Mouse (Mus musculus) neural tube, embryonic 14.5 days (tissue): ENCODE results near the gene Rpp30. TPM values are rescaled to one million over a fixed set of nuclear protein-coding genes. Genes with fewer than 3 reads are reported as not detected.

Source experiments
- ATAC-seq: fragments of 200-750 bp; cut with Nextera tagmentation; 2 replicates; pipeline ENCODE4 v1.8.0; 2017; ENCODE audit warnings: low read depth, mild to moderate bottlenecking, moderate TSS enrichment, moderate library complexity
- H3K27ac ChIP-seq: fragments of 300-500 bp; sonication (generic); 2 replicates; pipeline ENCODE4 v1.5.1; 2014; ENCODE audit warnings: low read depth, mild to moderate bottlenecking, control low read depth, low read length, moderate library complexity, mixed read lengths
- H3K27me3 ChIP-seq: fragments of 300-500 bp; sonication (generic); 2 replicates; pipeline ENCODE4 v1.6.1; 2014; ENCODE audit warnings: low read length; ENCODE audit not compliant: control insufficient read depth, insufficient read depth
- H3K36me3 ChIP-seq: fragments of 300-500 bp; sonication (generic); 2 replicates; pipeline ENCODE4 v1.6.1; 2014; ENCODE audit warnings: low read length, mixed read lengths; ENCODE audit not compliant: control insufficient read depth, insufficient read depth
- H3K4me1 ChIP-seq: fragments of 300-500 bp; sonication (generic); 2 replicates; pipeline ENCODE4 v1.6.1; 2014; ENCODE audit warnings: low read length; ENCODE audit not compliant: control insufficient read depth, insufficient read depth
- H3K4me2 ChIP-seq: fragments of 300-500 bp; sonication (generic); 2 replicates; pipeline ENCODE4 v1.6.1; 2014; ENCODE audit warnings: mild to moderate bottlenecking, low read depth, low read length, control low read depth
- H3K4me3 ChIP-seq: fragments of 300-500 bp; sonication (generic); 2 replicates; pipeline ENCODE4 v1.5.1; 2014; ENCODE audit warnings: low read depth, low read length, control low read depth, mixed read lengths
- H3K9ac ChIP-seq: fragments of 300-500 bp; sonication (generic); replicated peaks from 2 replicates; pipeline ENCODE4 v1.6.1; 2014; ENCODE audit warnings: low read depth, mild to moderate bottlenecking, control low read depth, low read length, mixed read lengths
- H3K9me3 ChIP-seq: fragments of 300-500 bp; sonication (generic); 2 replicates; pipeline ENCODE4 v1.6.1; 2016; ENCODE audit warnings: low read length; ENCODE audit not compliant: control insufficient read depth
- WGBS: fragments of 180-500 bp; shearing (Covaris S2); extraction: QIAGEN DNeasy Blood & Tissue Kit; methylation state at CpG from one replicate; pipeline ENCODE4 v1.1.7; 2014; 5-methylcytosine and 5-hydroxymethylcytosine counted together
- polyA plus RNA-seq: library from polyadenylated mRNA; unstranded; fragments of >200 nt; fragmentation: Nextera tagmentation; extraction: Ambion mirVana; gene quantifications from 2 replicates; pipeline ENCODE4 v1.2.1, GENCODE M21; 2014

The Rpp30 gene
- polyA plus RNA-seq, 1 experiment from 2014 or later: 73.8 TPM

- ATAC-seq: no peak
- 80% methylated on average over 14 of the region's 14 CpGs for WGBS
- Histone ChIP-seq H3K4me3 (no peak within 1 kb of the TSS), H3K4me2 (no peak within 1 kb of the TSS), H3K36me3 (no peaks in the 10 kb centered on the region), H3K9ac (no peak within 1 kb of the TSS), H3K27me3 (no peaks in the 10 kb centered on the region), H3K27ac (no peak within 1 kb of the TSS), H3K4me1 (no peaks in the 10 kb centered on the region), H3K9me3 (peaks cover 4% of the 10 kb centered on the region; the same call in 1 of the 2 replicates)
These were observed 36.4 kb downstream of the Rpp30 start, which contains the start of gene Ankrd1 for GRCm38 (mm10) chr19:36119783-36120471. Gene Ankrd1, minus strand, starts transcription at chr19:36120099.

- no peak for ATAC-seq
- no peaks in the 10 kb centered on the region for H3K36me3 ChIP-seq
- no peaks in the 10 kb centered on the region for H3K4me1 ChIP-seq
- no peak overlapping the region for H3K27ac ChIP-seq
- peaks cover 4% of the 10 kb centered on the region; the same call in 1 of the 2 replicates for H3K9me3 ChIP-seq
- no peak overlapping the region for H3K4me3 ChIP-seq
- H3K9ac ChIP-seq: no peak overlapping the region
- H3K4me2 ChIP-seq: no peak overlapping the region
- H3K27me3 ChIP-seq: no peaks in the 10 kb centered on the region
- 70% methylated on average over 1 of the region's 1 CpGs for WGBS
These were observed 40.7 kb downstream of the Rpp30 start for GRCm38 (mm10) chr19:36124203-36124602.

GRCm38 (mm10) chr19:36128440-36128839, 44.9 kb downstream of the Rpp30 start:
- no peak overlapping the region for H3K4me2 ChIP-seq
- H3K4me1 ChIP-seq: no peaks in the 10 kb centered on the region
- no peaks in the 10 kb centered on the region for H3K27me3 ChIP-seq
- H3K27ac ChIP-seq: no peak overlapping the region
- no peak for ATAC-seq
- no peaks in the 10 kb centered on the region for H3K36me3 ChIP-seq
- no peak overlapping the region for H3K9ac ChIP-seq
- no peak overlapping the region for H3K4me3 ChIP-seq
- H3K9me3 ChIP-seq: no peaks in the 10 kb centered on the region
- 96% methylated on average over 3 of the region's 3 CpGs for WGBS

- WGBS: 56% methylated on average over 9 of the region's 9 CpGs
- Histone ChIP-seq H3K4me2 (no peak overlapping the region), H3K9me3 (no peaks in the 10 kb centered on the region), H3K27me3 (no peaks in the 10 kb centered on the region), H3K4me3 (no peak overlapping the region), H3K9ac (no peak overlapping the region), H3K27ac (no peak overlapping the region), H3K4me1 (no peaks in the 10 kb centered on the region), H3K36me3 (no peaks in the 10 kb centered on the region)
- ATAC-seq: no peak
These were observed 45.7 kb downstream of the Rpp30 start for GRCm38 (mm10) chr19:36129213-36129612.

GRCm38 (mm10) chr19:36129643-36130042, 46.1 kb downstream of the Rpp30 start:
- Histone ChIP-seq H3K36me3 (no peaks in the 10 kb centered on the region), H3K4me3 (no peak overlapping the region), H3K27ac (no peak overlapping the region), H3K9me3 (no peaks in the 10 kb centered on the region), H3K27me3 (no peaks in the 10 kb centered on the region), H3K4me2 (no peak overlapping the region), H3K9ac (no peak overlapping the region), H3K4me1 (no peaks in the 10 kb centered on the region)
- WGBS: 68% methylated on average over 12 of the region's 12 CpGs
- no peak for ATAC-seq

- Histone ChIP-seq H3K9ac (no peak overlapping the region), H3K4me2 (no peak overlapping the region), H3K27me3 (no peaks in the 10 kb centered on the region), H3K4me3 (no peak overlapping the region), H3K9me3 (no peaks in the 10 kb centered on the region), H3K27ac (no peak overlapping the region), H3K4me1 (no peaks in the 10 kb centered on the region), H3K36me3 (no peaks in the 10 kb centered on the region)
- 49% methylated on average over 2 of the region's 2 CpGs for WGBS
- no peak for ATAC-seq
These were observed 46.7 kb downstream of the Rpp30 start for GRCm38 (mm10) chr19:36130181-36130580.

- WGBS: 77% methylated on average over 6 of the region's 6 CpGs
- Histone ChIP-seq H3K4me1 (no peaks in the 10 kb centered on the region), H3K9ac (no peak overlapping the region), H3K4me2 (no peak overlapping the region), H3K27me3 (no peaks in the 10 kb centered on the region), H3K36me3 (no peaks in the 10 kb centered on the region), H3K27ac (no peak overlapping the region), H3K4me3 (no peak overlapping the region), H3K9me3 (no peaks in the 10 kb centered on the region)
- no peak for ATAC-seq
These were observed 48.5 kb downstream of the Rpp30 start for GRCm38 (mm10) chr19:36131990-36132389.

- no peak for ATAC-seq
- H3K36me3 ChIP-seq: no peaks in the 10 kb centered on the region
- H3K4me1 ChIP-seq: no peaks in the 10 kb centered on the region
- no peak overlapping the region for H3K27ac ChIP-seq
- no peak overlapping the region for H3K4me3 ChIP-seq
- H3K4me2 ChIP-seq: no peak overlapping the region
- H3K9me3 ChIP-seq: no peaks in the 10 kb centered on the region
- H3K27me3 ChIP-seq: no peaks in the 10 kb centered on the region
- WGBS: 86% methylated on average over 6 of the region's 6 CpGs
- no peak overlapping the region for H3K9ac ChIP-seq
These were observed 49.5 kb downstream of the Rpp30 start for GRCm38 (mm10) chr19:36133064-36133463.

- Histone ChIP-seq H3K9ac (no peak overlapping the region), H3K9me3 (no peaks in the 10 kb centered on the region), H3K27me3 (no peaks in the 10 kb centered on the region), H3K27ac (no peak overlapping the region), H3K36me3 (no peaks in the 10 kb centered on the region), H3K4me3 (no peak overlapping the region), H3K4me2 (no peak overlapping the region), H3K4me1 (no peaks in the 10 kb centered on the region)
- no peak for ATAC-seq
- 62% methylated on average over 5 of the region's 5 CpGs for WGBS
These were observed 50.2 kb downstream of the Rpp30 start for GRCm38 (mm10) chr19:36133731-36134130.
